Mouse (Mus musculus) hindbrain, embryonic 11.5 days (tissue): ENCODE results near the gene Usp2. TPM values are rescaled to one million over a fixed set of nuclear protein-coding genes. Genes with fewer than 3 reads are reported as not detected.

ENCODE experiments used
- ATAC-seq: fragments of 200-750 bp; cut with Nextera tagmentation; 2 replicates; pipeline ENCODE4 v1.8.0; 2017; ENCODE audit warnings: mild to moderate bottlenecking, moderate TSS enrichment, moderate library complexity; ENCODE audit not compliant: low FRiP score
- DNase-seq: peaks from one replicate; pipeline ENCODE4 v3.0.0-alpha.2; 2015; ENCODE audit warnings: low spot score
- H3K27ac ChIP-seq: fragments of 300-500 bp; sonication (generic); 2 replicates; pipeline ENCODE4 v1.5.1; 2014; ENCODE audit warnings: mild to moderate bottlenecking, low read depth, low read length
- H3K27me3 ChIP-seq: fragments of 300-500 bp; sonication (generic); 2 replicates; pipeline ENCODE4 v1.6.1; 2014; ENCODE audit warnings: mild to moderate bottlenecking, low read length, moderate library complexity, mixed read lengths; ENCODE audit not compliant: control insufficient read depth, insufficient read depth
- H3K36me3 ChIP-seq: fragments of 300-500 bp; sonication (generic); 2 replicates; pipeline ENCODE4 v1.6.1; 2014; ENCODE audit warnings: mild to moderate bottlenecking, low read length, moderate library complexity, mixed read lengths; ENCODE audit not compliant: control insufficient read depth, insufficient read depth
- H3K4me1 ChIP-seq: fragments of 300-500 bp; sonication (generic); replicated peaks from 2 replicates; pipeline ENCODE4 v1.6.1; 2014; ENCODE audit warnings: low read length, mixed read lengths; ENCODE audit not compliant: control insufficient read depth, insufficient read depth
- H3K4me2 ChIP-seq: fragments of 300-500 bp; sonication (generic); replicated peaks from 2 replicates; pipeline ENCODE4 v1.6.1; 2014; ENCODE audit warnings: mild to moderate bottlenecking, low read depth, low read length
- H3K4me3 ChIP-seq: fragments of 300-500 bp; sonication (generic); 2 replicates; pipeline ENCODE4 v1.5.1; 2014; ENCODE audit warnings: low read depth, low read length
- H3K9ac ChIP-seq: fragments of 300-500 bp; sonication (generic); 2 replicates; pipeline ENCODE4 v1.6.1; 2014; ENCODE audit warnings: low read depth, low read length
- H3K9me3 ChIP-seq: fragments of 300-500 bp; sonication (generic); 2 replicates; pipeline ENCODE4 v1.6.1; 2016; ENCODE audit warnings: low read length; ENCODE audit not compliant: control insufficient read depth
- WGBS: fragments of 180-500 bp; shearing (Covaris S2); extraction: QIAGEN DNeasy Blood & Tissue Kit; methylation state at CpG from one replicate; pipeline ENCODE4 v1.1.7; 2014; 5-methylcytosine and 5-hydroxymethylcytosine counted together
- polyA plus RNA-seq: library from polyadenylated mRNA; unstranded; fragments of >200 nt; fragmentation: Nextera tagmentation; extraction: Ambion mirVana; gene quantifications from 2 replicates; pipeline ENCODE4 v1.2.1, GENCODE M21; 2014

Gene Usp2
- polyA plus RNA-seq, 1 experiment from 2014 or later: 13.9 TPM

- no peak for ATAC-seq
- no peaks in the 10 kb centered on the region for H3K36me3 ChIP-seq
- WGBS: 4% methylated on average over 49 of the region's 49 CpGs
- DNase-seq: peak; percentile 45
- H3K9ac ChIP-seq: peak overlapping the region; percentile 45
- H3K27ac ChIP-seq: no peak overlapping the region
- peaks cover 14% of the 10 kb centered on the region for H3K4me1 ChIP-seq
- peak overlapping the region; percentile 85 for H3K4me2 ChIP-seq
- H3K9me3 ChIP-seq: no peaks in the 10 kb centered on the region
- H3K4me3 ChIP-seq: peak overlapping the region; percentile 50
- H3K27me3 ChIP-seq: peaks cover 41% of the 10 kb centered on the region
These were observed 68.3 kb downstream of the Usp2 start for GRCm38 (mm10) chr9:44134851-44135730.

GRCm38 (mm10) chr9:44135731-44136411 is 69.0 kb downstream of the Usp2 start:
- Histone ChIP-seq H3K4me2 (peak overlapping the region; percentile 85), H3K4me1 (peaks cover 8% of the 10 kb centered on the region), H3K36me3 (no peaks in the 10 kb centered on the region), H3K9ac (no peak overlapping the region), H3K27ac (no peak overlapping the region), H3K9me3 (no peaks in the 10 kb centered on the region), H3K27me3 (peaks cover 41% of the 10 kb centered on the region), H3K4me3 (no peak overlapping the region; the same call in 1 of the 2 replicates)
- ATAC-seq (no peak), DNase-seq (no peak)
- 65% methylated on average over 7 of the region's 7 CpGs for WGBS

- Histone ChIP-seq H3K27ac (no peak overlapping the region), H3K4me1 (peaks cover 8% of the 10 kb centered on the region), H3K9me3 (no peaks in the 10 kb centered on the region), H3K4me2 (no peak overlapping the region), H3K9ac (no peak overlapping the region), H3K27me3 (peaks cover 34% of the 10 kb centered on the region), H3K4me3 (no peak overlapping the region), H3K36me3 (no peaks in the 10 kb centered on the region)
- DNase-seq: no peak
- WGBS: 68% methylated on average over 4 of the region's 4 CpGs
- ATAC-seq: no peak
These were observed 71.0 kb downstream of the Usp2 start for GRCm38 (mm10) chr9:44137846-44138245.

GRCm38 (mm10) chr9:44141951-44142350 is 75.1 kb downstream of the Usp2 start:
- no peaks in the 10 kb centered on the region for H3K36me3 ChIP-seq
- no peak for ATAC-seq
- H3K27me3 ChIP-seq: no peaks in the 10 kb centered on the region
- H3K4me2 ChIP-seq: no peak overlapping the region
- WGBS: 69% methylated on average over 5 of the region's 5 CpGs
- no peak overlapping the region for H3K27ac ChIP-seq
- no peak overlapping the region for H3K4me3 ChIP-seq
- no peaks in the 10 kb centered on the region for H3K4me1 ChIP-seq
- DNase-seq: no peak
- no peak overlapping the region for H3K9ac ChIP-seq
- H3K9me3 ChIP-seq: no peaks in the 10 kb centered on the region

- Histone ChIP-seq H3K27ac (no peak overlapping the region), H3K4me3 (no peak overlapping the region), H3K27me3 (no peaks in the 10 kb centered on the region), H3K4me1 (no peaks in the 10 kb centered on the region), H3K4me2 (no peak overlapping the region), H3K36me3 (no peaks in the 10 kb centered on the region), H3K9ac (no peak overlapping the region), H3K9me3 (no peaks in the 10 kb centered on the region)
- ATAC-seq: no peak
- WGBS: 67% methylated on average over 5 of the region's 5 CpGs
- no peak for DNase-seq
These were observed 76.6 kb downstream of the Usp2 start for GRCm38 (mm10) chr9:44143421-44143820.

- Histone ChIP-seq H3K36me3 (no peaks in the 10 kb centered on the region), H3K27me3 (no peaks in the 10 kb centered on the region), H3K4me3 (no peak overlapping the region), H3K27ac (no peak overlapping the region), H3K4me2 (no peak overlapping the region), H3K9me3 (no peaks in the 10 kb centered on the region), H3K9ac (no peak overlapping the region), H3K4me1 (no peaks in the 10 kb centered on the region)
- ATAC-seq (no peak), DNase-seq (peak; percentile 33)
- WGBS: 30% methylated on average over 7 of the region's 8 CpGs
These were observed 77.3 kb downstream of the Usp2 start for GRCm38 (mm10) chr9:44144023-44144717.

- Histone ChIP-seq H3K36me3 (no peaks in the 10 kb centered on the region), H3K4me3 (no peak overlapping the region), H3K4me2 (no peak overlapping the region), H3K9me3 (no peaks in the 10 kb centered on the region), H3K9ac (no peak overlapping the region), H3K4me1 (no peaks in the 10 kb centered on the region), H3K27ac (no peak overlapping the region), H3K27me3 (no peaks in the 10 kb centered on the region)
- no peak for ATAC-seq
- no peak for DNase-seq
These were observed 77.9 kb downstream of the Usp2 start for GRCm38 (mm10) chr9:44144718-44145060.
